Mouse (Mus musculus) megakaryocyte, embryonic 14.5 days (primary cell): ENCODE measurements around the gene Srsf5.

ENCODE experiments used
- FLI1 ChIP-seq: IDR thresholded peaks from 2 replicates; pipeline ENCODE4 v1.6.1; 2012; ENCODE audit warnings: low read length, inconsistent platforms, mixed read lengths
- GATA1 ChIP-seq: IDR thresholded peaks from 3 replicates; pipeline ENCODE4 v1.6.1; 2012; ENCODE audit warnings: mixed read lengths, low read length, inconsistent platforms, borderline replicate concordance

DNA sequence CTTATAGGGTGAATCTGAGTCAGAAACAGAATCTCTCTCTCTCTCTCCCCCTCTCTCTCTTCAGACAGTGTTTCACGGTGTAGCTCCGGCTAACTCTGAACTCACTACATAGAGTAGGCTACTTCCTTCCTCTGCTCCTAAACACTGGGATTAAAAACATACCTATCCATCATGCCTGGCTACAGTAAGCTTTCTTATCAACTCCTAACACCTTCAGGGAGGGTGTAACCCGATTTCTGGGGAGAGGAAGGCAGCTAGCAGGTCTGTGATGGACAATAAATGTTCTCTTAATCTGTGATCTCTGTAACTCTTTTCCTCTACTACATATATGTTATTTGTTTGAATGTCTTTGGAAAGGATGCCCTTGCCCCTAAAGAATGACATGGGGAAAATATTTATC is 1.9 kb upstream of the Srsf5 start:
- no peak for TF ChIP-seq GATA1
- no peak for TF ChIP-seq FLI1
